Mouse (Mus musculus) G1E (cell line): ENCODE measurements at regions not wholly inside any gene's neighbourhood (a gene's known extent, or its start where the extent isn't known, plus 50 kb on each side); places are given as distances from the start of the nearest gene placed in this dataset.

ENCODE experiments used
- ATAC-seq: 2 replicates; pipeline ENCODE4 v1.8.0; 2016; ENCODE audit warnings: mild to moderate bottlenecking; ENCODE audit not compliant: insufficient number of reproducible peaks, poor library complexity, low FRiP score, severe bottlenecking; ENCODE audit errors: extremely low read depth
- DNase-seq: peaks from one replicate; pipeline ENCODE4 v3.0.0; 2012; ENCODE audit warnings: low spot score
- H3K27me3 ChIP-seq: 2 replicates; pipeline ENCODE4 v1.6.1; 2012; ENCODE audit warnings: mild to moderate bottlenecking, low read length, inconsistent platforms; ENCODE audit not compliant: insufficient read depth
- H3K36me3 ChIP-seq: replicated peaks from 2 replicates; pipeline ENCODE3; 2012; ENCODE audit warnings: mild to moderate bottlenecking, inconsistent platforms
- H3K4me1 ChIP-seq: 2 replicates; pipeline ENCODE4 v1.6.1; 2012; ENCODE audit warnings: low read depth, low read length, inconsistent platforms, mixed read lengths; ENCODE audit not compliant: insufficient read depth
- H3K4me3 ChIP-seq: 2 replicates; pipeline ENCODE4 v1.5.1; 2012; ENCODE audit warnings: low read depth, mild to moderate bottlenecking, inconsistent platforms, low read length, moderate library complexity, mixed read lengths
- H3K9me3 ChIP-seq: replicated peaks from 2 replicates; pipeline ENCODE4 v1.6.1; 2012; ENCODE audit warnings: inconsistent platforms
- CTCF ChIP-seq: IDR thresholded peaks from 2 replicates; pipeline ENCODE4 v1.5.1; 2012; ENCODE audit warnings: low read depth, low read length, inconsistent platforms, mixed read lengths
- GATA1 ChIP-seq: IDR thresholded peaks from 2 replicates; pipeline ENCODE4 v1.6.1; 2012; ENCODE audit warnings: borderline replicate concordance, low read length, inconsistent platforms, mixed read lengths
- GATA2 ChIP-seq: IDR thresholded peaks from 2 replicates; pipeline ENCODE4 v1.6.1; 2012; ENCODE audit warnings: low read depth, low read length, inconsistent platforms, borderline replicate concordance
- POLR2AphosphoS5 ChIP-seq: IDR thresholded peaks from 2 replicates; pipeline ENCODE4 v1.6.1; 2012; ENCODE audit warnings: low read depth, low read length, inconsistent platforms; ENCODE audit not compliant: insufficient replicate concordance
- TAL1 ChIP-seq: conservative IDR thresholded peaks from 2 replicates; pipeline ENCODE4 v1.6.1; 2012; ENCODE audit warnings: low read depth, low read length, inconsistent platforms, mixed read lengths

GRCm38 (mm10) chr13:70205334-70205733, 403.1 kb downstream of the Med10 start:
- Histone ChIP-seq H3K27me3 (no peaks in the 10 kb centered on the region), H3K4me1 (no peaks in the 10 kb centered on the region), H3K36me3 (no peaks in the 10 kb centered on the region), H3K4me3 (no peak overlapping the region), H3K9me3 (peaks cover 38% of the 10 kb centered on the region)
- TF ChIP-seq CTCF (no peak), GATA2 (no peak), POLR2AphosphoS5 (no peak), GATA1 (no peak), TAL1 (no peak)
- ATAC-seq (no peak), DNase-seq (no peak)

- no peaks in the 10 kb centered on the region for H3K4me1 ChIP-seq
- DNase-seq: no peak
- H3K4me3 ChIP-seq: no peak overlapping the region
- H3K36me3 ChIP-seq: no peaks in the 10 kb centered on the region
- H3K9me3 ChIP-seq: peaks cover 66% of the 10 kb centered on the region
- H3K27me3 ChIP-seq: no peaks in the 10 kb centered on the region
- no peak for TF ChIP-seq POLR2AphosphoS5
- TF ChIP-seq CTCF: no peak
- TF ChIP-seq GATA2: no peak
- TF ChIP-seq GATA1: no peak
- TF ChIP-seq TAL1: no peak
- ATAC-seq: no peak
Observed at GRCm38 (mm10) chr13:70210158-70210557, 408.0 kb downstream of the Med10 start.

GRCm38 (mm10) chr13:70213017-70213416, 410.8 kb downstream of the Med10 start:
- TF ChIP-seq GATA2 (no peak), GATA1 (no peak)
- ATAC-seq (no peak), DNase-seq (no peak)
- Histone ChIP-seq H3K27me3 (no peaks in the 10 kb centered on the region), H3K4me1 (no peaks in the 10 kb centered on the region), H3K36me3 (no peaks in the 10 kb centered on the region), H3K4me3 (no peak overlapping the region), H3K9me3 (peaks cover 70% of the 10 kb centered on the region)

GRCm38 (mm10) chr13:70213622-70214021, 411.4 kb downstream of the Med10 start:
- H3K27me3 ChIP-seq: no peaks in the 10 kb centered on the region
- DNase-seq (no peak), ATAC-seq (no peak)
- TF ChIP-seq CTCF: no peak
- TF ChIP-seq GATA1: no peak
- TF ChIP-seq TAL1: no peak
- TF ChIP-seq POLR2AphosphoS5: no peak
- no peak for TF ChIP-seq GATA2
- H3K4me3 ChIP-seq: no peak overlapping the region
- peaks cover 65% of the 10 kb centered on the region for H3K9me3 ChIP-seq
- no peaks in the 10 kb centered on the region for H3K36me3 ChIP-seq
- H3K4me1 ChIP-seq: no peaks in the 10 kb centered on the region

GRCm38 (mm10) chr13:70214022-70214654, 411.9 kb downstream of the Med10 start:
- Histone ChIP-seq H3K4me1 (no peaks in the 10 kb centered on the region), H3K9me3 (peaks cover 66% of the 10 kb centered on the region), H3K27me3 (no peaks in the 10 kb centered on the region), H3K4me3 (no peak overlapping the region), H3K36me3 (no peaks in the 10 kb centered on the region)
- TF ChIP-seq CTCF (no peak), GATA1 (no peak), TAL1 (no peak), GATA2 (no peak), POLR2AphosphoS5 (no peak)
- ATAC-seq (no peak), DNase-seq (no peak)

GRCm38 (mm10) chr13:70216134-70216533, 413.9 kb downstream of the Med10 start:
- no peak overlapping the region for H3K4me3 ChIP-seq
- no peaks in the 10 kb centered on the region for H3K27me3 ChIP-seq
- no peak for DNase-seq
- no peaks in the 10 kb centered on the region for H3K36me3 ChIP-seq
- H3K9me3 ChIP-seq: peaks cover 64% of the 10 kb centered on the region
- ATAC-seq: no peak
- TF ChIP-seq POLR2AphosphoS5: no peak
- TF ChIP-seq GATA1: no peak
- TF ChIP-seq GATA2: no peak
- TF ChIP-seq CTCF: no peak
- TF ChIP-seq TAL1: no peak
- H3K4me1 ChIP-seq: no peaks in the 10 kb centered on the region
